Mouse (Mus musculus) inflammation-experienced regulatory T-cells, adult 6 months (primary cell): Measurements from ENCODE around the gene Zfp945. TPM values are rescaled to one million over a fixed set of nuclear protein-coding genes. Genes with fewer than 3 reads are reported as not detected.
"Not testable (repeated sequence)": the region's sequence is repeated elsewhere in the genome, so short reads cannot be mapped to it uniquely, and the experiment has no call there.

ENCODE experiments used
- ATAC-seq: one replicate; pipeline ENCODE4 v1.8.0; 2017
- polyA plus RNA-seq, 3 experiments: library from polyadenylated mRNA; unstranded; fragments of 100-300 nt; shearing (Covaris generic); gene quantifications; one replicate each; pipeline ENCODE4 v1.2.1; 2017

The Zfp945 gene
- 10 to 100 TPM; 15.9 to 26.6 (median 21.0) TPM for polyA plus RNA-seq

DNA sequence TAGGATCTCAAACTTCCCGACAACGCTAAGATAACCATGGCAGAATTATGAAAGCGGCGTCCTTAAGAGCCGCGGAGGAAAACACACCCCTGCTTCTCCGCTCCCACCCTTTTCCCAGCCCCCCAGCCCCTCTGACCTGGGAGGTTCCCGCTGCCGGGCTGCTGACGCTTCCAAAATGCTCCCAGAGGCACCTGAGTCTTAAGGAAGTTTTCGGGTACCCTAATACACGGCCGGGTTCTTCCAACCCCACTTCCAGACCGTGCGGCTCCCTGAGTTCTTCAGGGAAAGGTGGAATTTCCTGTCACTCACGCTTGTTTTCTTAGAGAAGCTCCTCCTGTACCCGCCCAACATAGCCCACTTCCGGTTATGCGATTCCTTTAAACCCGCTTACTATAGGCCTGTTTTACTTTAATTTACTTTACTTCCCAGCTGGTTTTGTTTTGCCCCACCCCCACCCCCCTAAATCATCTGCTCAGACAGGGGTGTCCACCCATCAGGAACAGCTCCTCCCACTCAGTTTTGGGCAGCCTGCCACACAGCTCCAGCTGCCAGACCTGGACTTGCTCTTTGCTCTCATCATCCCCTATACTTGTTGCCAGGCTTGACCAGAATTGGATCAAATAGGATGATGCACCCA lies at the start of gene Zfp945:
Gene Zfp945 (minus strand): TSS at position 290 of the 637 bp plus-strand sequence.
- peak; percentile 59 for ATAC-seq

DNA sequence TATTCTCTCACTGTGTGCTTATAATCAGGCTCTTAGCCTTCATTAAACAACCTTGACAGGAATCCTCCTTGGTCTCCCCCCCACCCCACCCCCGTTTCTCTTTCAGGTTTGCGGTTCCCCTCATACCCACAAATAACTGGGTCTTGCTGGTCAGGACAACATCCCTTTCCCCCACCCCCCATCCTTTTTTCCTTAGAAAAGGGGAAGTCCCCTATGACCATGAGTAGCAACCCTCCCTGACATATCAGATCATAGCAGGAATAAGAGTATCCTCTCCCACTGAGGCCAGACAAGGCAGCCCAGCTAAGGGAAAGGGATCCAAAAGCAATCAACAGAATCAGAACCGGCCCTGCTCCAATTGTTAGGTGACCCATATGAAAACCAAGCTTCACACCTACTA lies 21.4 kb upstream of the Zfp945 start:
- ATAC-seq: no peak

DNA sequence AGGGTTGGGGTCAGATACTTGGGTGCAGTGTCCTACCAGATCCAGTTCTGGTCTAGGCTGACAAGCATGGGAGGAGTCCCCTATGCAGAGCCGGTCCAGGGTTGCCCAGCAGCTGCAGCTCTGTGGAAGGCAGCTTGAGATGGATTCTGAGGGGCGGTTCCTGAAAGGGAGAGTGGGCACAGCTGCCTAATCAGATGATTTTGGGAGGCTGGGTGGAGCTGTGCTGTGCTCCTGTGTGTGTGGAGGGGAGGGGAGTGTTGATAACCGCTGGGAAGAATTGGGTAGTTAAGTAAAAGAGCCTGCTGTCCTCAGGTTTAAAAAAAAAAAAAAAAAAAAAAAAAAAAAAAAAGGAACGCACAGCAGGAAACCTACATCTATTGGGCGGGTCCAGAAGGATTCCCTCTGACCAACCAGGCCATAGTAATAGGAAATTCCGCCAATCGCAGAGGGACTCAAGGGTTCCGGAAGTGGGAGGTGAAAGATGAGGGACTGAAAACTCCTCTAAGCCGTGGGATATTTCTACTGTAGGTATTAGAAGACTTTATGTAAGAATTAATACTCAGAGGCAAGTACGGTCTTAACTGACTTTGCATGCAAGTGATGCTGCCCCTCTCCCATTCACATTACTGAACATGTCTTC lies 17.2 kb upstream of the Zfp945 start:
- no peak for ATAC-seq

DNA sequence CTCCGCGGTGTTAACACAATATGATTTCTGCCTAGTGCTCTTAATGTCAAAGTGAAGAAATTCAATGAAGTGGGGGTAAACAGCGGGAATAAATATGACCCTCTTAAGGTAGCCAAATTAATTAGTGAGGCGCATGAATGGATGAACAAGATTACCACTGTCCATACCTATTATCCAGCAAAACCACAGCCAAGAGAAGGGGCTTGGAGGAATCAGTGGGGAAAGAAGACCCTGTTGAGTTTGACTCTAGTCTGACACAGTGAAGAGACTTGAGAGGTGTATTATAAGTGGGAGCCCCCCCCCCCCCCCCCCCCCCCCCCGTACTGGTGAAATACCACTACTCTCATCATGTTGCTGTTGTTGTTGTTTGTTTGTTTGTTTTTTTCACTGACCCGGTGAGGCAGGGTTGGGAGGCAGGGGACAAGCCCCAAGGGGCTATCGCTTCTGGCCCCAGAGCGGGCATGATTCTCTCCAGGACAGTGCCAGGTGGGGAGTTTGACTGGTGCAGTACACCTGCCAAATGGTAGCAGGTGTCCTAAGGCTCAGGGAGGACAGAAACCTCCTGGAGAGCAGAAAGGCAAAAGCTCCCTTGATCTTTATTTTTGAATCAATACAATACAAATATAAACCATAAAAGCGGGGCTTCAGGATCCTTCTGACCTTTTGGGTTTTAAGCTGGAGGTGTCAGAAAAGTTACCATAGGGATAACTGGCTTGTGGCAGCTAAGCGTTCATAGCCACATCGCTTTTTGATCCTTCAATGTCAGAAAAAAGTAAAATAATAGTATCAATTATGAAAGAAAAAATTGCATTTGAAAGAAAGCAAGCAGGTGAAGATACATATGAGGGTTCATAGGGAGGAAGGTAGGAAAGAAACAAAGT lies 10.7 kb upstream of the Zfp945 start:
- no peak for ATAC-seq

DNA sequence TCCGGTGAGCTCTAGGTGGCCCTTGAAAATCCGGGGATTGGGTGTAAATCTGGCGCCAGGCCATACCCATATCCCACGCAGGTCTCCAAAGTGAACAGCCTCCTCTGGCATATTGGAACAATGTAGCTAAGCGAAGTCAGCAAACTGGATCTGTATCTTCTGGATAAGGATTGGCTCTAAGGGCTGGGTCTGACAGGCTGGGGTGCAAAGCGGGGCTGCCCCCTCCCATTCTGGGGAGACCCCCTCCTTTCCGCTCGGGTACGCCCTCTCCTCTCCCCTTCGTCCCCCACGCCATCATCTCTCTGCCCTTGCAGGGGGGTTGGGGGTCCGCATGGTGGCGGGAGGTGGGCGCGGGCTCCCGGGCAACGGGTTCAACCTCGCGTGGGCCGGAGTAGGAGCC lies 9.4 kb upstream of the Zfp945 start:
- ATAC-seq: peak; percentile 58

DNA sequence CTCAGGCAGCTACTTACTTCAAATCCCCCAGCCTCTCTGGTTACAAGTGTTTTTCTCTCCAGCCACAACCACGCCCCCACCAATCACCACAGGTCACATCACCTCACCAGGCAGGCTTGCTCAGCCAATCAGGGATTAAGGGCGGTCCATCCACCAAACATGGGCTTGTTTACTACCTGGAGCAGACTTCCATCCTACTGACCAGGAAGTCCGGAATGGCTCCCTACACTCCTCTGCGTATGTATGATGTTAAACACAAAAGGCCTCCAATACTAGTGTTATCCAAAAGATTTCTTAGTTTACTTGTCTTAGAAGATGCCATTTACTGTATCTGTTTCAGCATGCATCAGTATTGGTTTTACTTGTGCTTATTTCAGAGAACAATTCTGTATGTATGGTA lies 8.6 kb upstream of the Zfp945 start:
- ATAC-seq: not testable (repeated sequence)

DNA sequence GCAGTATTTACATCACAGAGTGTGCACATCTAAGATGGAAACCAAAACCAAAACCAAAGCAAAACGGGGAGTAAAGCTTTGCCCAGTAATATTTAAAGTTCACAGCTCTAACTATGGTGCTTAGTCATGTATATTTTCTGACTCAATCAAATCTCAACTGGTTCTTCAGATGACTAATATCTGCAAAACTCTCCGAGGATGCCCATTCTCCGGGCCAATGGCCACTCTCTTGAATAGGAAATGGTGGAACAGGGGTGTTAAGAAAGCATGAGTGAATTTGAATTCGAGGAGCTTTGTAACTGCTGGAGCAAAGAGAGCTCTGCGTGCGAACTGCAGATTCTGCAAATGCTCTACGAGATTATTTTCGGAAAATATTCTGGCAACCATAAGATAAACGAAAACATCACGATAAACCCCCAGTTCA lies 501 bp downstream of the Zfp945 start:
- peak; percentile 85 for ATAC-seq

DNA sequence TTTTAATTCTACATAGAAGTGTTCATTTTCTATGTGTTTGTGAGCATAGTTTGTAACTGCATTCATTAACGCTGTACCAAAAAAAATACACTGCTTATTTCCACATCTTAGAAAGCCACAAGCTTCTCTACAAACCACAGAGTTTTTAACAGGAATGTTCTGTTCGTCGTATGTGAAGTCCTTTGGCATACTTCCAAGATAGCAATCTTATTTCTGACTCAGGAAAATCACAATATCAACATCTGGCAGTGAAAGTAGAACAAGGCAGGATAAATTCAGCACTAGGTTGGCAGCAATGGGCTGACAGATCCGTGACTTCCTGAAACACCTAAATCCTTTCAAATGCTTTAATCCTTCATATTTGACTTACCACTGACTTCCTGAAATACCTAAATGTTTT lies 45.8 kb downstream of the Zfp945 start:
- no peak for ATAC-seq

DNA sequence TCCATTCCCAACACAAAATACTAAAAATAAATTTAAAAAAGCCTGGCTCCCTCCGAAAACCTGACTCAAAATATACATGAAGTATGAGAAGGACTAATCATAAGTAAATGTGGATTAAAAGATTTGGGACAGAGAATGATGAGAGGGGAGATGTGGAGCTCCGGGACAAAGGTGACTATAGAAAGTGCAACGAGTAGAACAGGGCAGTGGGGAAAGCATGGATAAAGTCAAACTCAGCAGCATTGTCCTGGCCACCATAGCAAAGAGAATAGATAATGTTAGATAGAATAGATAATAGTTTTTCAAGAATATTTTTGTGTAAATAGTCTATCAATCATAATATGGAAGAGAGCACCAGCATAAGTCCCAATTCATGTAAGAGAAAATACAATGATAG lies 48.7 kb downstream of the Zfp945 start:
- ATAC-seq: no peak

DNA sequence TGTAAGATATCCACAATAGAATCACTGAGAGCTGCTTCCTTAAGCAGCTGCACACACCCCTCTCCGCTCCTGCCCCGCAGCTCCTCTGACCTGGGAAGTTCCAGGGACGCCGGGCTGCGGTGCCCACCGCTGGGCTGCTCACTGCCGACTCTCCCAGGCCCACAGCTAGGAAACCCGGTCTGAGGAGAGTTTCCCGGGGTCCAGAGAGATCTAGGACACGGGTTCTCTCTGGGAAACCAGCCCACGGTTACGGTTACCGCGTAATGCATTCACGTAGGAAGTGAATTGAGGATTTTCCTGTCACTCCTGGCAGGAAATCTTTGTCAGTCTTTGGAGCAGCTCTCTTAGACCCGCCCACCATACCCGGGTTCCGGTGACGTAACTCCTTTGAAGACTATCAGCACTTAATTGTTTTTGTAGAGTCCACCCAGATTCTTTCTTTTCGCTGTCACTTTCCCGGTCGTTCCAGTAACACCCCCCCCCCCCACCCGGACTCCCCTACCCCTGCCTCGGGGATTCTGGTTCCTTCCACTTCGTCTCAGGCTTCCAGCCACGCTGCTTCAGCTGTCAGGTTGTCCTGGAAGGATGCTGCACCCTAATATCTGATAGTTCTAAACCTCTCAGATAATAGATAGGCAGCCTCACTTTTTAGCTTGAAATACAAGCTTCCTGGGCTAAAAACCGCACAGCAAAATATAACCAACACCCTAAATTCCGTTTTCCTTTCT lies 49.3 kb downstream of the Zfp945 start:
- ATAC-seq: peak; percentile 82

DNA sequence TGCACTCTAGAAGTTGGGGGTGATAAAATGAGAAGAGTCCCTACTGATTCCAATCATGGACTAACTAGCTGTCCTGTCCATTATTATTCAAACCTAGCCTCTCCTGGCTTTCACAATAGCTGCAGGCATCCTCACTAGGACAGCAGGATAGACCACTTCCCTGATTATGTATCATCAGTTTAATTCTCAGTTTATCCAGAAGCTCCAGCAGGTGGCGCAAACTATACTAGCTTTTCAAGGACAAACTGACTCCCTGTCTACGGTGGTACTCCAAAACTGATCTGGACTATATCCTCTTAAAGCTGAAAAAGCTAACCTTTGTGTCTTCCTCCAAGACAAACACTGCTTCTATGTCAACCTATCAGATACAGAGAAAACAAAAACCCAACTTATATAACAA lies 67.2 kb downstream of the Zfp945 start:
- no peak for ATAC-seq

Other genes with a start within 250 kb of the Zfp945 start
- not detected for gene Vmn2r113, start 75.8 kb upstream of the Zfp945 start, polyA plus RNA-seq
- not detected for gene Vmn2r-ps130, start 194.0 kb upstream of the Zfp945 start, polyA plus RNA-seq